Mouse (Mus musculus) retina, postnatal 1 day (tissue): ENCODE results near the gene BC051019.
A peak's percentile ranks its signal among the peaks of the same experiment; 100 is the strongest.

ENCODE experiments used
- DNase-seq: peaks from one replicate; pipeline ENCODE4 v3.0.0-alpha.2; 2012

BC051019 gene

GRCm38 (mm10) chr7:109707023-109707785 lies 16.4 kb downstream of the BC051019 start:
- DNase-seq = peak; percentile 69

DNA sequence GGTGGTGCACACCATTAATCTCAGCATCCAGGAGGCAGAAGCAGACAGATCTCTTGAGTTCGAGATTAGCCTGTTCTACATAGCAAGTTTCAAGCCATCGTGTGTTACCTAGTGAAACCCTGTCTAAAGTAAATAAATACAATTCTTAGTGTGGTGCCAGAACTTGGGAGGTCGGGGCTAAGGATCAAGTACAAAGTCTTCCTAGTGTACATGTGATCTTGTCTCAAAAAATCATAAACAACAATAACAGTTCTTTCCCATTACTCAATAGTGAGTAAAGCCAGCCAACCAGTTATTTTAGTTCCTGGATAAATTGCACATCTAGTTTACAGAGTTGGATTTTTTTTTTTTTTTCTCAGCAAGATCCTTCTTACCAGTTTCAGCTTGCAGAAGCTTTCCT lies 19.2 kb downstream of the BC051019 start:
- no peak for DNase-seq

GRCm38 (mm10) chr7:109704016-109704377 lies 19.7 kb downstream of the BC051019 start:
- DNase-seq = no peak

GRCm38 (mm10) chr7:109703190-109704015 lies 20.2 kb downstream of the BC051019 start, which contains the start of the genes St5 and Akip1:
Gene St5 (minus strand): TSS chr7:109703605.
Gene Akip1 (plus strand): TSS chr7:109703690.
- peak; percentile 97 for DNase-seq

DNA sequence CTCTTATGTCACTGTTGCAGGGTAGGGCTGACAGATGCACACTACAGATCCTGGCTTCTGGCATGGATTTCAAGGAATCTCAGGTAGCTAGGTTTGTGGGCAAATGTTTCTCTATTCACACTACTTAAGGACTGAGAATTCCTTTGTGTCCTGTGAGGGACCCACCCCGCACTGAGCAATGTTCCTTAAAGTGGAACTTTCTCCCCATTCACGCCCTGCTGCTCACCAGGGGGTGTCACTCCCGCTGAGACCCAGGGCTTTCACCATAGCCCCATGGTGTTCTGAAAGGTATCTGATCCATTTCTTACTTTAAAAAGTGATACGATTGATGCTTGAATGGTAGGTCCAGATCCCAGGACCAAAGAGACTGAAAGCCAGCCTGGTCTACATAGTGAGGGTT lies 20.9 kb downstream of the BC051019 start:
- no peak for DNase-seq

DNA sequence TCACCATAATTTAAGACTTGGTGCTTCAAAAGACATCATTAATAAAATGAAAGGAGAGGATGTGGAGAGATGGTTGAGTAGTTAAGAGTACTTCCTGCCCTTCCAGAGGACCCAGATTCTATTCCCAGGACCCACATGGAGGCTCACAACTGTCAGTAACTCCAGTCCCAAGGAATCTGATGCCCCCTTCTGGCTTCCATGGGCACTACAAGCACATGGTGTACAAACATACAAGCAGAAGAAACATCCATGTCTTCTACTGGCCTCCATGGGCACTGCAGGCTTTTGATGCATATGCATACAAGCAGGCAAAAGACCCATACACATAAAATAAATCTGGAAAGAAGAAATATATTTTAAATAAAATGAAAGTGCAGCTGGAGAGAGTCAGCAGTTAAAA lies 23.4 kb downstream of the BC051019 start:
- DNase-seq = peak; percentile 30

DNA sequence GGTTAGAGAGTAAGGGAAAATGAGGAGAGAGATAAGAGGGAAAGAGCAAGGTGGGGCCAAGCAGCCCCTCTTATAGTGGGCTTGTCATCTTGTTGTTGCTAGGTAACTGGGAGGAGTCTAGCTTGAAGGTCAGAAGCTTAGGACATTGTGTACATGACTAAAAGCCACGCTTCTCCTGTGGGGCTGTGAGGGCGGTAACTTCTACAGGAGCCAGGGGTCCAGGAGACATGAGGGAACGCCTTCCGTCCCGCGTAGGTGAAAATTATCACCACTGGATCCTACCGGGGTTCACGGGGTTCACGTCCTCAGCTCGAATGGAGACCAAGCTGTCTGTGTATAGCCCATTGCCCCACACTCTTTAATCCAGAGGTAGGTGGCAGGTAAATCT lies 28.3 kb downstream of the BC051019 start:
- no peak for DNase-seq

DNA sequence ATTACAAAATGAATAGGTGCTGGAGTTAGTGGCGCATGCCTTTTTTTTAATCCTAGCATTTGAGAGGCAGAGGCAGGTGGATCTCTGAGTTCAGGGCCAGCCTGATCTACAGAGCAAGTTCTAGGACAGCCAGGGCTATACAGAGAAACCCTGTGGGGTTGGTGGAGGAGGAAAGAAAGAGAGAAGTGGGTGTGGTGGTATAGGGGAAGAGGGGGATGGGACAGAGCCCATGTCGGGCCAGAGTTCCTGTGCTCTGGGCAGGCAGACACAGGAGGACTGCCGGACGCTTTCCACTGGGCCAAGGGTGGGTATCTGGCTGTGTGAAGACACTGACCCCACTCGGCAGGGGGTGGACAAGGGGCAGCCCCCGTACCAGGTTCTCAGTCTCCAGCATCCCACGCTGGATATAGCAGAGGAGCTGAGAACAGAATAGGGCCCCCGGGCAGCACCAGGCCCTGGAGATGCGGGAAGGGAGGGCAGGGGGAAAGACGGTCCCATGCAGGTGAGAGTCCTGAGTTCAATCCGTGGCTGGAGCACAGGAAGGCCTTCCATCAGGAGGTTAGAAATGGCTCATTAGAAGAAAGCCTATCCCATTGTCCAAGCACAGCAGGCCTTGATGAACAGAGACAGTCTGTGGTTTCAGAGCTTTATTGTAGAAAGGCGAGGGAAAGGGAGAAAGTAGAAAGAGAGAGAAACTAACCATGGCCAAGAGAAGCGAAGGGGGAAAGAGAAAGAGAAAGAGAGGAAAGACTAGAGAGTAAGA lies 28.9 kb downstream of the BC051019 start:
- DNase-seq = no peak

- no peak for DNase-seq
Observed at GRCm38 (mm10) chr7:109690961-109691360, 32.7 kb downstream of the BC051019 start.

GRCm38 (mm10) chr7:109690101-109690500 lies 33.5 kb downstream of the BC051019 start:
- no peak for DNase-seq

DNA sequence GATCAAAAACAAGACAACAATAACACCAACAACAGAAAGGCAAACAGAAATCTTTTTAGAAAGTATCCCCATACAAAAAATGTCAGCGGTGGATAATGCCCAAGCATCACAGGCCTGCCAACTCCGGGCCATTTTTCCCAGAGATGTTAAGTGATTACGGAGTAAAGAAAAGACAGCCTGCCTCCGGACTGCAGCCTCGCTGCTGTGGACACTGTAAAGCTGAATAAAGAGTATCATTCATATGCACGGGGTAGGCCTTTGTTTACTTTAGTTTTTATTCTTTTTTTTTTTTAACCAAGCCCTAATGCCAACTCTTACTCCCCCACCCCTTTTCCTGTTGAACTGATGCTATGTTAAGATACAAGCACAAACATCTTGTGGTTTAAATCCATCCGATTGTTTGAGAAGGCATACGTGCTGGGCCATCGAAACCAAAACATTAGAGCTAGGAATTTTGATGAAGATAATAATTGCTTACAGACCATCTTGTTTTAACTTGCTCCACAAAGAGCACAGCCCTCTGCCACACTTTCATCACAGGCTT lies 37.0 kb downstream of the BC051019 start:
- no peak for DNase-seq

DNA sequence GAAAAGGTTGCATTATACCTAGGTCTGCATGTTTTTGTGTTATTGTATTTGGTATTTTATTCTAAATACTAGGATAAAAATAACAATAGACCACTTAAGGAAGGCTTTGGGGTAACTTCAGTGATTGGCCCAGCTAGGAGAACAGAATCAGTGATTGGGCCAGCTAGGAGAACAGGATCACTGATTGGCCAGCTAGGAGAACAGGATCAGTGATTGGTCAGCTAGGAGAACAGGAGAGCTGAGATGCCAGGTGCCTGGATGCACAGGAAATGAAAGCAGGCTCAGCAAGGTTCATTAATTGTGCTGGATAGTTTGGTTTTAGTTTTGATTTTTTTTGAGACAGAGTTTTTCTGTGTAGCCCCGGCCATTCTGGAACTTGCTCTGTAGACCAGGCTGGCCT lies 42.8 kb downstream of the BC051019 start:
- DNase-seq = no peak

GRCm38 (mm10) chr7:109680284-109680683 lies 43.4 kb downstream of the BC051019 start:
- DNase-seq = no peak

DNA sequence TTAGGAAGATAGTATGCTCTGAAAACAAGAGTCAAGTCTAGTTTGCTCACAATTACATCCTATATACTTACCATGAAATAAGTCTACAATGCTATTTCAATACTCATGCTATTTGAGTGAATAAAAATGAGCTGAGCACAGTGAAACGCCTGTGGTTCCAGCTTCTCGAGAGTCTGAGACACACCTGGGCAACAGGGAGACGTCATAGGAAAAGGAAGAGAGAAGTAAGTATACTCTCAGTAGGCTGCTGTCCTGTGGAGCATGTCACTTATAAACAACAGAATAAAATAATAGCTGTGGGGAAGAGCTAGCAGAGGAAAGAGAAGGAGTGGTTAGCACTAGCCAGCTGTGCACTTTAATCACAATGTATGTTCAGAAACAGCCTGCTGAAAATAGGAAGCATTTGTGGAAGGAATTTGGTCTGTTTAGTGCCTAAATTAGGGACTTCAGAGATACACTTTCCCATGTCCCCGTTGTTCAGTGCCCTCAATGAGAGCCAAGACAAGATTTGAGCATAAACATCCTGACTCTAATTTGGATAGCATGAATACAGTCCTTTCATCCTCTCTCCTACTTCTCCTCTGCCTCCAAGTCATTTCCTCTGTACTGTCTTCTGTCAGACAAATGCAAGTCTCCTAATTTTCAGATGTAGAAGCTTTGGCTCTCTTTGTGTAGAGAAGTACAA lies 48.6 kb downstream of the BC051019 start:
- no peak for DNase-seq

- peak; percentile 74 for DNase-seq
Observed at GRCm38 (mm10) chr7:109671581-109672471, 51.8 kb downstream of the BC051019 start.

DNA sequence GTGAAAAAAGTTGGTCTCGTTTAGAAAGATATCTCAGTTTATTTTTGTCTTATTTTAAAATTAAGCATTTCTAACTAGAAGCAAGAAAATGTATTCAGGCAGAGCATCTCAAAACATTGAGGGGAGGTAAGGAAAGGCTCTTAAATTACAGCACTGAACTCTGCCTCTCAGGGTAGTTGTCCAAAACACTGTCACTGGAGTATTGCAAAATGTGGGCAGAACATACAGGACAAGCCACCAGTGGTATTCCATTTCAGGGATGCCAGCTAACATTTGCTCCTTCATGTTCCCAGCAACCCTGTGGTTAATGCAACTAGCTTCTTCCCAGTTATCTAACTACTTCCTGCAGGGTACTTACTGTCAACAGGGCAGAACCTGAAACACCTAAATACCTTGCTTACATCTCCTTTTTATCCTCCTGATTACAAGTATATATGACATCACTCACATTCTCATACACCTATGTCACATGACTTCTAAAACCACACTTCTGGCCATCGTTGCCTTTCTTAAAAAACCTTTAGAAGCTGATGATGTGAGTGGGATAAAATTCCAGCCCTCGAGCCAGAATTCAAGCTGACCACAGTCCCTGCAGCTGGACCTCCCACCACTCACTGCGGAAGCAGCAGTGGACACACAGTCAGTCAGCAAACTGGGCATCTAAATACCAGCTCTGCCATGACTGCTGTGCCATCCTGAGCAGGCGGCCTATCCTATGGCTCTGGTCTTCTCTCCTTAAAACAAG lies 54.1 kb downstream of the BC051019 start:
- DNase-seq = no peak

DNA sequence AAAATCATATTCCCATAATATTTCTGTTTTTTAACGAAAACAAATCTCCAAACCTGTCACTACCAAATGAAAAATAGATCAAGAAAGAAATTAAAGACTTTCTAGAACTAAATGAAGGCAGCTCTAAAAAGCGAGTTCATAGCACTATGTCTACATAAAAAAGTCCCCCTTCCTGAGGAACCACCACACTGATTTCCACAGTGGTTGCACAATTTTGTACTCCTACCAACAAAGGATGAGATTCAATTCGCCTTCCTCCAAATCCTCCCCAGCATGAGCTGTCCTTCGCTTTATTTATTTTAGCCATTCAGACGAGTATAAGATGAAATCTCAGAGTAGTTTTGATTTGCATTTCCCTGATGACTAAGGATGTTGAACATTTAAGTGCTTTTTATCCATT lies 57.0 kb downstream of the BC051019 start:
- DNase-seq = no peak

- no peak for DNase-seq
Observed at GRCm38 (mm10) chr7:109662626-109663025, 61.0 kb downstream of the BC051019 start.
